25 mouse cellular contexts compared by ENCODE assay signal in the genomic region with DNA sequence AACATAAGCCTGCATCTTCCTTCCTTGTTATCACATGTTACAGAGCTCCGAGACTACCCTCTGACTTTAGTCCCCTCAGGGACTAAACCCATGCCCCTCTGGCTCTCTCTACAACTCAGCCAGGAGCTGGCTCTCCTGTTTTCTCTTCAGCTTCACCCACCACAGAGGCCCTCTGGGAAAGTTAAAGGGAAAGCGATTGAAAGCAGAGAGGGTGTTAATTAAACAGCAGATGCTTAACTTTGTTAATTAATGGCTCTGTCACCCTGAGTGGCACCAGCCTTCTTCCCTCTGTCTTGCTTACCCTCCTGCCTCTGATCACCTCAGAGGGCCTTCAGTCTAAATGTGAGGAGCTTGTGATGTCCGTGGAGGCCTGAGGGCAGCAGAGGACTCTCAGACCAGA.
DNase-seq lines count a peak whose midpoint lies in the region; ATAC-seq and TF ChIP-seq lines count a peak whose summit lies in the region.
"Had no signal": no experiment of that assay in that cellular context is flagged by ENCODE, and none has a peak within 500 bp of the region (broad histone marks: within the 10 kb centered on the region; RNA-seq: fewer than 3 reads in every experiment).

No protein-coding gene starts in this region.

- H3K4me3 ChIP-seq in forebrain, embryonic 11.5 days (ENCODE audit: low read depth, low read length): no peak overlapping the region
- H3K4me3 ChIP-seq in forebrain, embryonic 10.5 days: no peak overlapping the region
- H3K4me3 ChIP-seq in forebrain, embryonic 14.5 days (ENCODE audit: low read depth, low read length): no peak overlapping the region
- no peak overlapping the region for H3K4me3 ChIP-seq in forebrain, postnatal 0 days (ENCODE audit: low read depth, low read length)
- H3K4me3 ChIP-seq: embryonic facial prominence, embryonic 12.5 days; embryonic facial prominence, embryonic 15.5 days; gastrocnemius, adult 2 months; heart, embryonic 12.5 days; heart, embryonic 15.5 days; hindbrain, embryonic 15.5 days; intestine, embryonic 15.5 days had no signal

- no peak for DNase-seq in forebrain, embryonic 11.5 days (ENCODE audit: low spot score)
- DNase-seq in forebrain, embryonic 10.5 days (ENCODE audit: extremely low spot score, low spot score): no peak
- peak; percentile 76 for DNase-seq in brain, embryonic 14.5 days (ENCODE audit: low read depth)
- peak; percentile 77 for DNase-seq in forebrain, embryonic 14.5 days (ENCODE audit: low spot score)
- no peak for DNase-seq in forebrain, postnatal 0 days
- DNase-seq in heart, adult 18-20 months: no peak
- DNase-seq in right cerebral cortex, adult 2 months (ENCODE audit: low spot score in 2 of 2): no peak
- DNase-seq: adrenal gland, postnatal 10 days; adrenal gland, postnatal 36 days; cerebellum, adult 11 months; cerebellum, adult 2 months; cerebellum, adult 9-11 months; cerebellum, postnatal 25 days; gastrocnemius, adult 2 months; gastrocnemius, postnatal 14 days; heart, adult 11 months; heart, postnatal 10 days; heart, postnatal 36 days; kidney, adult 11 months had no signal

- WGBS in forebrain, embryonic 11.5 days: 53% methylated on average over 3 of the region's 3 CpGs
- 38% methylated on average over 3 of the region's 3 CpGs for WGBS in forebrain, embryonic 10.5 days
- 14% methylated on average over 3 of the region's 3 CpGs for WGBS in forebrain, embryonic 14.5 days
- 21% methylated on average over 3 of the region's 3 CpGs for WGBS in forebrain, postnatal 0 days

- H3K36me3 ChIP-seq in forebrain, embryonic 11.5 days (ENCODE audit: control insufficient read depth, insufficient read depth, low read length): no peaks in the 10 kb centered on the region
- H3K36me3 ChIP-seq in forebrain, embryonic 10.5 days (replicated peaks): no peaks in the 10 kb centered on the region; the same call in none of the 2 replicates
- H3K36me3 ChIP-seq in forebrain, embryonic 14.5 days (ENCODE audit: control insufficient read depth, insufficient read depth, low read length): no peaks in the 10 kb centered on the region
- no peaks in the 10 kb centered on the region for H3K36me3 ChIP-seq in forebrain, postnatal 0 days (ENCODE audit: insufficient read depth)
- H3K36me3 ChIP-seq: embryonic facial prominence, embryonic 12.5 days; embryonic facial prominence, embryonic 15.5 days; heart, embryonic 12.5 days; heart, embryonic 15.5 days; hindbrain, embryonic 15.5 days; intestine, embryonic 15.5 days had no signal

- H3K4me1 ChIP-seq in forebrain, embryonic 11.5 days (replicated peaks; ENCODE audit: control insufficient read depth, insufficient read depth, low read length): peaks cover 14% of the 10 kb centered on the region
- H3K4me1 ChIP-seq in forebrain, embryonic 10.5 days: peaks cover 66% of the 10 kb centered on the region
- H3K4me1 ChIP-seq in forebrain, embryonic 14.5 days (ENCODE audit: control insufficient read depth, insufficient read depth, low read length): peaks cover 56% of the 10 kb centered on the region
- H3K4me1 ChIP-seq in forebrain, postnatal 0 days (ENCODE audit: insufficient read depth): peaks cover 35% of the 10 kb centered on the region

- H3K9ac ChIP-seq in forebrain, embryonic 11.5 days (ENCODE audit: low read length): no peak overlapping the region
- no peak overlapping the region for H3K9ac ChIP-seq in forebrain, embryonic 14.5 days (ENCODE audit: low read length)
- no peak overlapping the region for H3K9ac ChIP-seq in forebrain, postnatal 0 days
- H3K9ac ChIP-seq: embryonic facial prominence, embryonic 12.5 days; embryonic facial prominence, embryonic 15.5 days; heart, embryonic 12.5 days; heart, embryonic 15.5 days; hindbrain, embryonic 15.5 days; intestine, embryonic 15.5 days had no signal

- TF ChIP-seq CTCF in brain, embryonic 14.5 days (IDR thresholded peaks at IDR 0.05; ENCODE audit: borderline replicate concordance, extremely low read depth, insufficient read depth, insufficient read length): no peak
- no peak for TF ChIP-seq CTCF in forebrain, postnatal 0 days (IDR thresholded peaks at IDR 0.05; ENCODE audit: low read depth)

- no peak overlapping the region for H3K4me2 ChIP-seq in forebrain, embryonic 11.5 days (ENCODE audit: low read depth, low read length, severe bottlenecking)
- no peak overlapping the region for H3K4me2 ChIP-seq in forebrain, embryonic 14.5 days (ENCODE audit: low read length)
- H3K4me2 ChIP-seq in forebrain, postnatal 0 days (ENCODE audit: low read depth): no peak overlapping the region
- H3K4me2 ChIP-seq: embryonic facial prominence, embryonic 12.5 days; embryonic facial prominence, embryonic 15.5 days; heart, embryonic 12.5 days; heart, embryonic 15.5 days; hindbrain, embryonic 15.5 days; intestine, embryonic 15.5 days had no signal

- ATAC-seq in forebrain, embryonic 11.5 days (replicated peaks; ENCODE audit: low FRiP score): 0 out of 2 replicates have a peak, but pooled peaks have one; percentile 40
- ATAC-seq in forebrain, embryonic 14.5 days: peak; percentile 58
- peak; percentile 34 for ATAC-seq in forebrain, postnatal 0 days
- ATAC-seq: intestine, embryonic 15.5 days had no signal

- no peak overlapping the region for H3K27ac ChIP-seq in forebrain, embryonic 11.5 days (ENCODE audit: low read depth, low read length)
- H3K27ac ChIP-seq in forebrain, embryonic 10.5 days: no peak overlapping the region
- H3K27ac ChIP-seq in forebrain, embryonic 14.5 days (ENCODE audit: low read depth, low read length): no peak overlapping the region; the same call in 1 of the 2 replicates
- H3K27ac ChIP-seq in forebrain, postnatal 0 days (ENCODE audit: low read depth, low read length): no peak overlapping the region
- H3K27ac ChIP-seq: embryonic facial prominence, embryonic 12.5 days; embryonic facial prominence, embryonic 15.5 days; gastrocnemius, adult 2 months; heart, embryonic 15.5 days; hindbrain, embryonic 15.5 days; intestine, embryonic 15.5 days had no signal

- TF ChIP-seq POLR2A in brain, embryonic 14.5 days (IDR thresholded peaks at IDR 0.05; ENCODE audit: borderline replicate concordance, extremely low read depth, insufficient read depth, insufficient read length, poor library complexity, severe bottlenecking): no peak

- no peaks in the 10 kb centered on the region for H3K27me3 ChIP-seq in forebrain, embryonic 11.5 days (ENCODE audit: control insufficient read depth, insufficient read depth, low read length)
- peaks cover 5% of the 10 kb centered on the region; the same call in 1 of the 2 replicates for H3K27me3 ChIP-seq in forebrain, embryonic 10.5 days (ENCODE audit: poor library complexity, severe bottlenecking)
- no peaks in the 10 kb centered on the region for H3K27me3 ChIP-seq in forebrain, embryonic 14.5 days (replicated peaks; ENCODE audit: control insufficient read depth, insufficient read depth, low read length)
- no peaks in the 10 kb centered on the region for H3K27me3 ChIP-seq in forebrain, postnatal 0 days (ENCODE audit: insufficient read depth, low read length)
- H3K27me3 ChIP-seq: embryonic facial prominence, embryonic 12.5 days; hindbrain, embryonic 15.5 days; intestine, embryonic 15.5 days had no signal

- no peaks in the 10 kb centered on the region for H3K9me3 ChIP-seq in forebrain, embryonic 11.5 days (ENCODE audit: control insufficient read depth, low read length)
- no peaks in the 10 kb centered on the region for H3K9me3 ChIP-seq in forebrain, embryonic 10.5 days
- no peaks in the 10 kb centered on the region for H3K9me3 ChIP-seq in forebrain, embryonic 14.5 days (replicated peaks; ENCODE audit: control insufficient read depth, low read length)
- H3K9me3 ChIP-seq in forebrain, postnatal 0 days (ENCODE audit: low read length): no peaks in the 10 kb centered on the region
- H3K9me3 ChIP-seq: embryonic facial prominence, embryonic 12.5 days; embryonic facial prominence, embryonic 15.5 days; heart, embryonic 12.5 days; heart, embryonic 15.5 days; hindbrain, embryonic 15.5 days; intestine, embryonic 15.5 days had no signal

Comparison
In these comparisons a context has a peak if more than half of its experiments do, and no peak if none do; other contexts are left out.
1. DNase-seq: peak in brain, embryonic 14.5 days (single experiment) and forebrain, embryonic 14.5 days (single experiment); none in forebrain, embryonic 11.5 days (single experiment), forebrain, embryonic 10.5 days (single experiment), forebrain, postnatal 0 days (single experiment), heart, adult 18-20 months (0 of 2) and right cerebral cortex, adult 2 months (0 of 2).
2. Peak in every context shown above with its lines, with median percentiles within 50 percentile points of each other: ATAC-seq.